In the genomic region with DNA sequence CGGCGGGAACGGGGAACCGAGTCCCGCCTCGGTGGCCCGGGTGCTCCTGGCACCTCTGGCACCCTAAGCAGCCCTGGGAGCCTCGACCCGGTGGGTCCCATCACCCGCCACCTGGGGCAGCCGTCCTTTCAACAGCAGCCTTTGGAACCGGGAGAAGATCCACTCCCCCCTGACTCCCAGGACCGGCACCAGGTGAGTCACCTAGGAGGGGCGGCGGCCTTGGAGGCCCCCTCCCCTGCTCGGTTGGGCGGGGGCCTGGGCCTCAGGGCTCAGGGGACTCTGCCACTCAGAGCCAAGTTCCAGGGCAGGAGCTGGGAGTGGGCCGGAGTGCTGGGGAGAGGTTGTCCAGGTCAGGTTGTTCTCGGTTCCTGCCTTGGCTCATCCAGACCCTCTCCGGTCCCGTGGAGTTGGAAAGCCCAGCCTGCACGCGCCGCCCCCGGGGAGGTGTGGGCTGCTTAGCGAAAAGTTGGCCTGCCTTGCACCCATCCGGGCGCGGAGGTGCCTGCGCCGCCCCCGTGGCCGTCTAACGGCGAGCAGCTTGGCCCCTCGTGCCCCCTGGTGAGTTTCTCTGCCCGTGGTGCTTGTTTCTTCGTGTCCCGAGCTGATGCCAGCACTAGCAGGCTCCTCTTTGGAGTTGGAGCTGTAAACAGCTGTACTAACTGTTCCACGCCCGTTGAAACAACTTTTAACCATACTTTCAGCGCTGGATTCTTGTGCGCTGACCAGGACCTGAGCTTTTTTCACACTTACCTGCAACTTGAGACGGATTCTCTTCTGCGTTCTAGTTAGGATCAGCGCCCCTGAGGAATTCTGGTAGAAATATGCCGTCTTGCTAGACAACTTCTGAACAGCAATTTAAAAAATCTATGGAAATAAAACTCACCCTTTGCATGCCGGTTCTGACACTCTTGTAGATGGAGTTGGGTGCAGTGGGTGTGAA, we compare ENCODE assay signal across 9 mouse cellular contexts. TPM values are rescaled to one million over a fixed set of nuclear protein-coding genes. Genes with fewer than 3 reads are reported as not detected.
DNase-seq lines count a peak whose midpoint lies in the region; ATAC-seq and TF ChIP-seq lines count a peak whose summit lies in the region.
"Had no signal": no experiment of that assay in that cellular context is flagged by ENCODE, and none has a peak within 500 bp of the region (broad histone marks: within the 10 kb centered on the region; RNA-seq: fewer than 3 reads in every experiment).

No protein-coding gene starts in this region.

- peak; percentile 20 to 22 for DNase-seq in right cerebral cortex, postnatal 10 days (ENCODE audit: low spot score in 2 of 2)
- DNase-seq in right cerebral cortex, adult 18-20 months, result no peak
- peak; percentile 5 to 6 for DNase-seq in cerebellum, postnatal 25 days
- peak; percentile 19 to 27 for DNase-seq in gastrocnemius, postnatal 4 days (ENCODE audit: low spot score in 2 of 2)
- peak; percentile 64 for DNase-seq in intestine, embryonic 14.5 days (ENCODE audit: low spot score)
- peak; percentile 5 for DNase-seq in liver, embryonic 13.5 days
- peak; percentile 27 for DNase-seq in urinary bladder, adult 2 months (ENCODE audit: low spot score)

- peak overlapping the region; percentile 37 for H3K4me3 ChIP-seq in intestine, embryonic 14.5 days (ENCODE audit: low read depth, low read length)
- H3K4me3 ChIP-seq in liver, embryonic 13.5 days (replicated peaks), result peak overlapping the region; percentile 61
- no peak overlapping the region for H3K4me3 ChIP-seq in myocyte

- H3K36me3 ChIP-seq in intestine, embryonic 14.5 days (ENCODE audit: control insufficient read depth, insufficient read depth, low read length), result no peaks in the 10 kb centered on the region
- no peaks in the 10 kb centered on the region for H3K36me3 ChIP-seq in liver, embryonic 13.5 days
- H3K36me3 ChIP-seq in myocyte (ENCODE audit: control insufficient read depth, insufficient read depth), result no peaks in the 10 kb centered on the region

- 20% methylated on average over 45 of the region's 48 CpGs for WGBS in intestine, embryonic 14.5 days
- WGBS in liver, embryonic 13.5 days (ENCODE audit: insufficient replicate concordance), result 18% methylated on average over 46 of the region's 48 CpGs

- no peaks in the 10 kb centered on the region for H3K79me2 ChIP-seq in myocyte (ENCODE audit: control insufficient read depth, insufficient read depth)

- no peak for TF ChIP-seq POLR2A in myocyte (IDR thresholded peaks at IDR 0.05; ENCODE audit: insufficient read length, low read depth)

- no peaks in the 10 kb centered on the region for H3K4me1 ChIP-seq in intestine, embryonic 14.5 days (replicated peaks; ENCODE audit: control insufficient read depth, insufficient read depth, low read length)
- no peaks in the 10 kb centered on the region; the same call in 1 of the 2 replicates for H3K4me1 ChIP-seq in liver, embryonic 13.5 days (replicated peaks)

- H3ac ChIP-seq in myocyte (ENCODE audit: control insufficient read depth, insufficient read length), result no peak overlapping the region

- peak; percentile 37 for ATAC-seq in intestine, embryonic 14.5 days (replicated peaks; ENCODE audit: low FRiP score, low TSS enrichment, low read depth)
- ATAC-seq in liver, embryonic 13.5 days (ENCODE audit: low read depth), result peak; percentile 4; the same call in 1 of the 2 replicates

- H3K9ac ChIP-seq in intestine, embryonic 14.5 days (ENCODE audit: low read length), result peak overlapping the region; percentile 17
- H3K9ac ChIP-seq in liver, embryonic 13.5 days, result peak overlapping the region; percentile 63

- H3K27ac ChIP-seq in intestine, embryonic 14.5 days (ENCODE audit: low read depth), result no peak overlapping the region
- H3K27ac ChIP-seq in liver, embryonic 13.5 days, result no peak overlapping the region; the same call in 1 of the 2 replicates

- H3K9me3 ChIP-seq in intestine, embryonic 14.5 days (ENCODE audit: control insufficient read depth, low read length), result no peaks in the 10 kb centered on the region
- no peaks in the 10 kb centered on the region for H3K9me3 ChIP-seq in liver, embryonic 13.5 days (replicated peaks)

- H3K4me2 ChIP-seq in intestine, embryonic 14.5 days (ENCODE audit: low read length), result peak overlapping the region; percentile 67
- peak overlapping the region; percentile 82 for H3K4me2 ChIP-seq in liver, embryonic 13.5 days
- H3K4me2 ChIP-seq in myocyte (ENCODE audit: low read depth), result peak overlapping the region; percentile 30

- H3K27me3 ChIP-seq in intestine, embryonic 14.5 days (replicated peaks; ENCODE audit: control insufficient read depth, insufficient read depth, low read length), result 0 out of 2 replicates have a peak, but pooled peaks cover 7% of the 10 kb centered on the region
- H3K27me3 ChIP-seq in liver, embryonic 13.5 days, result peaks cover 5% of the 10 kb centered on the region; the same call in 1 of the 2 replicates
- H3K27me3 ChIP-seq in myocyte (ENCODE audit: control insufficient read depth, insufficient read depth, insufficient read length), result peaks cover 9% of the 10 kb centered on the region

TF ChIP-seq in myocyte, 11 proteins besides CTCF, POLR2A, EP300 and RAD21:
- TF ChIP-seq E2F4 (IDR thresholded peaks at IDR 0.05; ENCODE audit: insufficient read depth), result no peak
- TF ChIP-seq MYOG (IDR thresholded peaks at IDR 0.05; ENCODE audit: control insufficient read depth in 1 of 3, insufficient read depth in 1 of 3, insufficient read length in 2 of 3, low read depth in 2 of 3), result no peak
- TF ChIP-seq REST (IDR thresholded peaks at IDR 0.05; ENCODE audit: insufficient read depth, insufficient read length), result no peak
- TF ChIP-seq MAX (IDR thresholded peaks at IDR 0.05; ENCODE audit: low read depth), result no peak
- no peak for TF ChIP-seq SRF (IDR thresholded peaks at IDR 0.05; ENCODE audit: control insufficient read depth, insufficient read length, low read depth)
- no peak for TF ChIP-seq TCF12 (IDR thresholded peaks at IDR 0.05; ENCODE audit: insufficient read depth, poor library complexity, severe bottlenecking)
- TF ChIP-seq CEBPB (IDR thresholded peaks at IDR 0.05; ENCODE audit: insufficient read depth, poor library complexity, severe bottlenecking), result no peak
- TF ChIP-seq TCF3 (IDR thresholded peaks at IDR 0.05; ENCODE audit: insufficient read length, low read depth), result no peak
- no peak for TF ChIP-seq USF1 (IDR thresholded peaks at IDR 0.05; ENCODE audit: low read depth)
- no peak for TF ChIP-seq POLR2AphosphoS2 (IDR thresholded peaks at IDR 0.05; ENCODE audit: insufficient read length, low read depth)

RNA-seq across cellular contexts. Expression of gene Eda, which starts 0.8 kb away (rescaled TPM):
- total RNA-seq in gastrocnemius, postnatal 4 days (2021), result 10 to 100 TPM; 23.1 to 23.3 TPM
- 1.5 TPM in 2 replicates for polyA plus RNA-seq in intestine, embryonic 14.5 days (2014; fragmentation: Nextera tagmentation; extraction: Ambion mirVana)
- polyA plus RNA-seq in liver, embryonic 13.5 days (2015; fragmentation: Nextera tagmentation; extraction: Ambion mirVana), result 0.40 and 0.68 TPM in 2 replicates
- 0.05 TPM for polyA plus RNA-seq in myocyte (2012; fragmentation: generic; extraction: Trizol)
- polyA plus RNA-seq in urinary bladder, adult 2 months (2012; rRNA removed), result 2.4 and 2.7 TPM in 2 replicates
- total RNA-seq: neutrophil, adult 5-6 weeks had no signal

Comparison
In these comparisons a context has a peak if more than half of its experiments do, and no peak if none do; other contexts are left out.
1. H3K4me2 ChIP-seq: peak in every context shown above with its lines; median percentile 82 in liver, embryonic 13.5 days; 67 in intestine, embryonic 14.5 days; 30 in myocyte.